In genomic region chr3:107290764-107291381, GRCm38 (mm10) we compare ENCODE assay signal across 8 mouse cellular contexts. TPM values are rescaled to one million over a fixed set of nuclear protein-coding genes. Genes with fewer than 3 reads are reported as not detected.
A peak's percentile ranks its signal among the peaks of the same experiment; 100 is the strongest.
DNase-seq lines count a peak whose midpoint lies in the region; ATAC-seq and TF ChIP-seq lines count a peak whose summit lies in the region.

Slc16a4 (plus strand) TSS chr3:107291230.

- H3K9ac ChIP-seq in kidney, embryonic 14.5 days (ENCODE audit: low read depth, low read length), result no peak within 1 kb of the TSS

- no peaks in the 10 kb centered on the region for H3K9me3 ChIP-seq in kidney, embryonic 14.5 days (ENCODE audit: control insufficient read depth, low read length)

- no peaks in the 10 kb centered on the region for H3K27me3 ChIP-seq in kidney, embryonic 14.5 days (ENCODE audit: control insufficient read depth, insufficient read depth, low read length)
- H3K27me3 ChIP-seq in myocyte (ENCODE audit: control insufficient read depth, insufficient read depth, insufficient read length), result no peaks in the 10 kb centered on the region

- H3K4me3 ChIP-seq in kidney, embryonic 14.5 days (ENCODE audit: low read length), result no peak within 1 kb of the TSS
- no peak within 1 kb of the TSS for H3K4me3 ChIP-seq in myocyte

- 19% methylated on average over 9 of the region's 9 CpGs for WGBS in kidney, embryonic 14.5 days

- intact Hi-C loops in left cerebral cortex, postnatal 36 days (cut with DNase I), result no loop called here

- peak within 1 kb of the TSS; percentile 32; the same call in 1 of the 2 replicates for H3K27ac ChIP-seq in kidney, embryonic 14.5 days (ENCODE audit: low read depth, low read length)

- no peaks in the 10 kb centered on the region for H3K36me3 ChIP-seq in kidney, embryonic 14.5 days (ENCODE audit: control insufficient read depth, insufficient read depth, low read length)
- H3K36me3 ChIP-seq in myocyte (ENCODE audit: control insufficient read depth, insufficient read depth), result peaks cover 4% of the 10 kb centered on the region

- no peaks in the 10 kb centered on the region; the same call in 1 of the 2 replicates for H3K4me1 ChIP-seq in kidney, embryonic 14.5 days (ENCODE audit: control insufficient read depth, insufficient read depth, low read length)

- no peak within 1 kb of the TSS for H3K4me2 ChIP-seq in kidney, embryonic 14.5 days (replicated peaks; ENCODE audit: low read depth, low read length)
- peak within 1 kb of the TSS; percentile 12 for H3K4me2 ChIP-seq in myocyte (ENCODE audit: low read depth)

- no peak for TF ChIP-seq POLR2A in myocyte (IDR thresholded peaks at IDR 0.05; ENCODE audit: insufficient read length, low read depth)

- peak; percentile 93 for ATAC-seq in kidney, embryonic 14.5 days (ENCODE audit: low FRiP score, low TSS enrichment)
- ATAC-seq in inflammation-experienced regulatory T-cells, adult 6 months, result no peak

- no peak within 1 kb of the TSS for H3ac ChIP-seq in myocyte (ENCODE audit: control insufficient read depth, insufficient read length)

- peak; percentile 59 for DNase-seq in urinary bladder, postnatal 14 days (ENCODE audit: low spot score)
- DNase-seq in urinary bladder, adult 2 months (ENCODE audit: low spot score), result no peak
- DNase-seq in fibroblast of lung, adult 2 months (ENCODE audit: low read depth), result peak; percentile 86
- no peak for DNase-seq in left cerebral cortex, postnatal 36 days (ENCODE audit: low spot score in 2 of 2)
- no peak for DNase-seq in left cerebral cortex, adult 8-10 months (ENCODE audit: low spot score in 2 of 2)

- no peaks in the 10 kb centered on the region for H3K79me2 ChIP-seq in myocyte (ENCODE audit: control insufficient read depth, insufficient read depth)

TF ChIP-seq in myocyte, 11 proteins besides CTCF, POLR2A, EP300 and RAD21:
- no peak for TF ChIP-seq MYOD1 (IDR thresholded peaks at IDR 0.05; ENCODE audit: control insufficient read depth in 1 of 3, insufficient read length in 2 of 3, low read depth in 2 of 3)
- no peak for TF ChIP-seq MYOG (IDR thresholded peaks at IDR 0.05; ENCODE audit: control insufficient read depth in 1 of 3, insufficient read depth in 1 of 3, insufficient read length in 2 of 3, low read depth in 2 of 3)
- TF ChIP-seq POLR2AphosphoS2 (IDR thresholded peaks at IDR 0.05; ENCODE audit: insufficient read length, low read depth), result no peak
- TF ChIP-seq SRF (IDR thresholded peaks at IDR 0.05; ENCODE audit: control insufficient read depth, insufficient read length, low read depth), result no peak
- no peak for TF ChIP-seq REST (IDR thresholded peaks at IDR 0.05; ENCODE audit: insufficient read depth, insufficient read length)
- no peak for TF ChIP-seq TCF12 (IDR thresholded peaks at IDR 0.05; ENCODE audit: insufficient read depth, poor library complexity, severe bottlenecking)
- TF ChIP-seq TCF3 (IDR thresholded peaks at IDR 0.05; ENCODE audit: insufficient read length, low read depth), result no peak
- no peak for TF ChIP-seq USF1 (IDR thresholded peaks at IDR 0.05; ENCODE audit: low read depth)
- no peak for TF ChIP-seq E2F4 (IDR thresholded peaks at IDR 0.05; ENCODE audit: insufficient read depth)
- no peak for TF ChIP-seq MAX (IDR thresholded peaks at IDR 0.05; ENCODE audit: low read depth)
- TF ChIP-seq CEBPB (IDR thresholded peaks at IDR 0.05; ENCODE audit: insufficient read depth, poor library complexity, severe bottlenecking), result no peak

RNA-seq across cellular contexts. Expression of gene Slc16a4, which starts in this region (rescaled TPM):
- polyA plus RNA-seq in urinary bladder, adult 2 months (2012; rRNA removed), result 1.0 and 1.3 TPM in 2 replicates
- polyA plus RNA-seq in kidney, embryonic 14.5 days (2014; fragmentation: Nextera tagmentation; extraction: Ambion mirVana), result 4.4 and 5.1 TPM in 2 replicates
- polyA plus RNA-seq in myocyte (2012; fragmentation: generic; extraction: Trizol), result 0.14 TPM
- 1 to 10 TPM; 1.5 to 1.9 (median 1.6) TPM for polyA plus RNA-seq in inflammation-experienced regulatory T-cells, adult 6 months (2017; shearing (Covaris generic))
- total RNA-seq in left cerebral cortex, postnatal 36 days (2021), result 1 to 10 TPM; 1.7 to 2.4 TPM
- 1 to 10 TPM; 1.3 to 1.9 (median 1.7) TPM for total RNA-seq in left cerebral cortex, adult 8-10 months (2022)

Comparison
In these comparisons a context has a peak if more than half of its experiments do, and no peak if none do; other contexts are left out.
1. DNase-seq: peak in urinary bladder, postnatal 14 days (single experiment) and fibroblast of lung, adult 2 months (single experiment); none in urinary bladder, adult 2 months (single experiment), left cerebral cortex, postnatal 36 days (0 of 2) and left cerebral cortex, adult 8-10 months (0 of 2).